Mouse (Mus musculus): ENCODE results near the gene Olfr420. TPM values are rescaled to one million over a fixed set of nuclear protein-coding genes. Genes with fewer than 3 reads are reported as not detected.

Gene Olfr420
- 0.12 and 0.27 TPM in 2 replicates for polyA plus RNA-seq (2014; fragmentation: Nextera tagmentation; extraction: Ambion mirVana)

DNA sequence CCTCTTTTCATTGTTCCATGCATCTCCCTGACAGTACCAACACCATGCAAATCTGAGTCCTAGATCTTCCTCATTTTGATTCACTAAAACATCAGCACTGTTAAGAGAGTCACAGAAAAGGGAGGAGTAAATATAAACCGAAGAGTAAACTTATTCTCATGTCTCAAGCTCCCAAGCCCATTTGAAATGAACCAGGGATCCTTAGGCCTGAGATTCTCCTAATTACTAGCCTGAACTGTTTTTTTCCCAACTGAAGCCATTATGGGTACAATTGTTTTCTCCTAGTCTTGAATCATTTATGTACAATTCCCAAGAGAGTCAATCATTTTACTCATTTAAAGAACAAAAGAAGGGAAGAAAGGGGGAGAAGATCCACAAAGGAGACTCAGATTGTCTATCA, at the start of gene Olfr420:
Gene Olfr420 (plus strand): TSS at position 301 of the 400 bp plus-strand sequence.
- DNase-seq (ENCODE audit: low spot score) = no peak

DNA sequence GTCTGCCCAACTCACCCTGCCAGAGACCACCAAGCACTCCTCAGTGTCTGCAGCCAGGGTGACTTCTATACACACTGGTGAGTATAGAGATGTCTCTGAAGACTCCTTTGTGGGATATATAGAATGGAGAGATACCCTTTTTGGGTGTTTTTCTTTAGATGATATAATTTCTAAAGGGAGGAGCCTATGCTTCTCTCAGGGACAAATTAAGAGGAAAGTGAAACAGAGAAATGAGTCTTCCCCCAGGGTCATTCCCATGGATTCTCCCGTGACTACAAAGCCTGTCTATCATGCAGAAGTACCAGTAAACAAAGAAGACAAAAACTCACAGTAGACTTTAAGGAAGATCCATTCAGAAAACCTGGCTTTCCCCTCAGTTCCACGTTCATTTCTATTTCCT, 34.4 kb upstream of the Olfr420 start, which contains the start of gene Olfr231:
Gene Olfr231 (minus strand): TSS at position 101 of the 400 bp plus-strand sequence.
- ATAC-seq (replicated peaks; ENCODE audit: low FRiP score) (no peak), DNase-seq (ENCODE audit: low spot score) (no peak)
- Histone ChIP-seq H3K4me1 (replicated peaks; ENCODE audit: control insufficient read depth, insufficient read depth, low read length) (no peaks in the 10 kb centered on the region), H3K9me3 (ENCODE audit: control insufficient read depth, low read length) (no peaks in the 10 kb centered on the region), H3K27ac (ENCODE audit: low read depth, low read length) (no peak within 1 kb of the TSS), H3K27me3 (replicated peaks; ENCODE audit: control insufficient read depth, insufficient read depth, low read length) (no peaks in the 10 kb centered on the region), H3K4me2 (no peak within 1 kb of the TSS), H3K36me3 (ENCODE audit: control insufficient read depth, insufficient read depth, low read length) (no peaks in the 10 kb centered on the region), H3K4me3 (ENCODE audit: low read depth, low read length) (no peak within 1 kb of the TSS), H3K9ac (ENCODE audit: low read depth, low read length) (no peak within 1 kb of the TSS)
- WGBS = 53% methylated on average over 2 of the region's 2 CpGs

More for the DNA sequence above, at the start of gene Olfr420:
- H3K9ac ChIP-seq (ENCODE audit: low read depth, low read length) = no peak within 1 kb of the TSS
- H3K9me3 ChIP-seq (ENCODE audit: control insufficient read depth, low read length) = no peaks in the 10 kb centered on the region
- no peak for ATAC-seq (replicated peaks; ENCODE audit: low FRiP score)
- 85% methylated on average over 1 of the region's 1 CpGs for WGBS
- no peaks in the 10 kb centered on the region for H3K27me3 ChIP-seq (replicated peaks; ENCODE audit: control insufficient read depth, insufficient read depth, low read length)
- H3K27ac ChIP-seq (ENCODE audit: low read depth, low read length) = no peak within 1 kb of the TSS
- H3K4me3 ChIP-seq (ENCODE audit: low read depth, low read length) = no peak within 1 kb of the TSS
- H3K36me3 ChIP-seq (ENCODE audit: control insufficient read depth, insufficient read depth, low read length) = no peaks in the 10 kb centered on the region
- H3K4me2 ChIP-seq = no peak within 1 kb of the TSS
- H3K4me1 ChIP-seq (replicated peaks; ENCODE audit: control insufficient read depth, insufficient read depth, low read length) = no peaks in the 10 kb centered on the region

GRCm38 (mm10) chr1:174131217-174131616, 24.2 kb upstream of the Olfr420 start, which contains the start of gene Olfr424:
Gene Olfr424, plus strand, starts transcription at chr1:174131517.
- Histone ChIP-seq H3K4me2 (no peak within 1 kb of the TSS), H3K27ac (ENCODE audit: low read depth, low read length) (no peak within 1 kb of the TSS), H3K27me3 (replicated peaks; ENCODE audit: control insufficient read depth, insufficient read depth, low read length) (no peaks in the 10 kb centered on the region), H3K4me1 (replicated peaks; ENCODE audit: control insufficient read depth, insufficient read depth, low read length) (no peaks in the 10 kb centered on the region), H3K4me3 (ENCODE audit: low read depth, low read length) (no peak within 1 kb of the TSS), H3K9me3 (ENCODE audit: control insufficient read depth, low read length) (no peaks in the 10 kb centered on the region), H3K36me3 (ENCODE audit: control insufficient read depth, insufficient read depth, low read length) (no peaks in the 10 kb centered on the region), H3K9ac (ENCODE audit: low read depth, low read length) (no peak within 1 kb of the TSS)
- ATAC-seq (replicated peaks; ENCODE audit: low FRiP score) (no peak), DNase-seq (ENCODE audit: low spot score) (no peak)
- WGBS = 73% methylated on average over 3 of the region's 3 CpGs

DNA sequence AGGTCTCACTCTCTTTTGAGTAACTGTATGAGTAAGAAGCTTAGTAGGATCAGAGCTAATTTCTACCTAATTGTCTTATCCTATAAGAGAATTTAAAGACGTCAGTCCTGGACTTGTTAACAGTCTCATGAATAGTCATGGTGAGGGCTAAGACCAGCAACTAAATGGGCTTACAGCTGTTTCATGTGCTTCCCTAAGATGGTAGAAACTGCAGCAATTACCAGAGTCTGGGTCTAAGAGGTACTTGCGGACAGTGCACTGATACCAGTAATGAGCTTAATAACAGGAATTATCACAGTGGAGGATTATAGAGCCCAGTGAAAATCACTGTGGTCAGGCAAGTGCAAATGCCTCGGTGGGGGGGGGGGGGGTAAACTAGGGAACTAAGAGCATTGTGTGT, 23.4 kb upstream of the Olfr420 start:
- Histone ChIP-seq H3K4me2 (no peak overlapping the region), H3K9ac (ENCODE audit: low read depth, low read length) (no peak overlapping the region), H3K27me3 (replicated peaks; ENCODE audit: control insufficient read depth, insufficient read depth, low read length) (no peaks in the 10 kb centered on the region), H3K27ac (ENCODE audit: low read depth, low read length) (no peak overlapping the region), H3K4me3 (ENCODE audit: low read depth, low read length) (no peak overlapping the region), H3K4me1 (replicated peaks; ENCODE audit: control insufficient read depth, insufficient read depth, low read length) (no peaks in the 10 kb centered on the region), H3K9me3 (ENCODE audit: control insufficient read depth, low read length) (no peaks in the 10 kb centered on the region), H3K36me3 (ENCODE audit: control insufficient read depth, insufficient read depth, low read length) (no peaks in the 10 kb centered on the region)
- ATAC-seq (replicated peaks; ENCODE audit: low FRiP score) (no peak), DNase-seq (ENCODE audit: low spot score) (no peak)
- WGBS = 64% methylated on average over 3 of the region's 3 CpGs

GRCm38 (mm10) chr1:174141384-174141783, 14.0 kb upstream of the Olfr420 start:
- Histone ChIP-seq H3K9me3 (ENCODE audit: control insufficient read depth, low read length) (no peaks in the 10 kb centered on the region), H3K4me3 (ENCODE audit: low read depth, low read length) (no peak overlapping the region), H3K27me3 (replicated peaks; ENCODE audit: control insufficient read depth, insufficient read depth, low read length) (no peaks in the 10 kb centered on the region), H3K27ac (ENCODE audit: low read depth, low read length) (no peak overlapping the region), H3K36me3 (ENCODE audit: control insufficient read depth, insufficient read depth, low read length) (no peaks in the 10 kb centered on the region), H3K4me2 (no peak overlapping the region), H3K4me1 (replicated peaks; ENCODE audit: control insufficient read depth, insufficient read depth, low read length) (no peaks in the 10 kb centered on the region), H3K9ac (ENCODE audit: low read depth, low read length) (no peak overlapping the region)
- 59% methylated on average over 2 of the region's 2 CpGs for WGBS
- no peak for DNase-seq (ENCODE audit: low spot score)
- ATAC-seq (replicated peaks; ENCODE audit: low FRiP score) = no peak

GRCm38 (mm10) chr1:174146696-174147095, 8.7 kb upstream of the Olfr420 start:
- ATAC-seq (replicated peaks; ENCODE audit: low FRiP score) (no peak), DNase-seq (ENCODE audit: low spot score) (no peak)
- WGBS = 90% methylated on average over 1 of the region's 1 CpGs
- Histone ChIP-seq H3K4me2 (no peak overlapping the region), H3K27ac (ENCODE audit: low read depth, low read length) (no peak overlapping the region), H3K9ac (ENCODE audit: low read depth, low read length) (no peak overlapping the region), H3K36me3 (ENCODE audit: control insufficient read depth, insufficient read depth, low read length) (no peaks in the 10 kb centered on the region), H3K27me3 (replicated peaks; ENCODE audit: control insufficient read depth, insufficient read depth, low read length) (no peaks in the 10 kb centered on the region), H3K4me1 (replicated peaks; ENCODE audit: control insufficient read depth, insufficient read depth, low read length) (no peaks in the 10 kb centered on the region), H3K4me3 (ENCODE audit: low read depth, low read length) (no peak overlapping the region), H3K9me3 (ENCODE audit: control insufficient read depth, low read length) (no peaks in the 10 kb centered on the region)

GRCm38 (mm10) chr1:174149289-174149688, 6.1 kb upstream of the Olfr420 start:
- 76% methylated on average over 2 of the region's 2 CpGs for WGBS

GRCm38 (mm10) chr1:174157622-174158021, 2.2 kb downstream of the Olfr420 start:
- Histone ChIP-seq H3K4me2 (no peak overlapping the region), H3K4me1 (replicated peaks; ENCODE audit: control insufficient read depth, insufficient read depth, low read length) (no peaks in the 10 kb centered on the region), H3K9me3 (ENCODE audit: control insufficient read depth, low read length) (no peaks in the 10 kb centered on the region), H3K27me3 (replicated peaks; ENCODE audit: control insufficient read depth, insufficient read depth, low read length) (no peaks in the 10 kb centered on the region), H3K27ac (ENCODE audit: low read depth, low read length) (no peak overlapping the region), H3K9ac (ENCODE audit: low read depth, low read length) (no peak overlapping the region), H3K36me3 (ENCODE audit: control insufficient read depth, insufficient read depth, low read length) (no peaks in the 10 kb centered on the region), H3K4me3 (ENCODE audit: low read depth, low read length) (no peak overlapping the region)
- ATAC-seq (replicated peaks; ENCODE audit: low FRiP score) (no peak), DNase-seq (ENCODE audit: low spot score) (no peak)
- 64% methylated on average over 3 of the region's 3 CpGs for WGBS

More at GRCm38 (mm10) chr1:174149289-174149688, 6.1 kb upstream of the Olfr420 start:
- no peaks in the 10 kb centered on the region for H3K27me3 ChIP-seq (replicated peaks; ENCODE audit: control insufficient read depth, insufficient read depth, low read length)
- H3K9me3 ChIP-seq (ENCODE audit: control insufficient read depth, low read length) = no peaks in the 10 kb centered on the region
- ATAC-seq (replicated peaks; ENCODE audit: low FRiP score) (no peak), DNase-seq (ENCODE audit: low spot score) (no peak)
- no peak overlapping the region for H3K4me3 ChIP-seq (ENCODE audit: low read depth, low read length)
- no peak overlapping the region for H3K27ac ChIP-seq (ENCODE audit: low read depth, low read length)
- H3K4me1 ChIP-seq (replicated peaks; ENCODE audit: control insufficient read depth, insufficient read depth, low read length) = no peaks in the 10 kb centered on the region
- H3K9ac ChIP-seq (ENCODE audit: low read depth, low read length) = no peak overlapping the region
- H3K4me2 ChIP-seq = no peak overlapping the region
- H3K36me3 ChIP-seq (ENCODE audit: control insufficient read depth, insufficient read depth, low read length) = no peaks in the 10 kb centered on the region

DNA sequence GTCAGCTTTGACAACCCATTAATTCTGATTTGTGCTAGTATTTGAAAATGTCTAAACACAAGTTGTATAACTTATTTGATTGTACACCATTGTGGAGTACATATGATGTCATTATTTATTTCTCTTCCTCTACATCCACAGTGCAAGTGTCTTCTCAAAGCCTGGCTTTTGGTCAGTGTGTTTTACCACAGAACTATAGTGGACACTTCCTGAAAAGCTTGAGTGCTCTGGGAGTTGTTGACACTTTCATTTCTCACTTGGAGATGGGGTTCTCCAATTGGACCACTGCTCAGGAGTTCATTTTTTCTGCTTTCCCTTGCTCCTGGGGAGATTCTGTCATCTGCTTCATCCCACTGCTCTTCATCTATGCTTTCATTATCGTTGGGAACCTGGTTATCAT, 3.1 kb downstream of the Olfr420 start:
- 73% methylated on average over 1 of the region's 1 CpGs for WGBS
- Histone ChIP-seq H3K27ac (ENCODE audit: low read depth, low read length) (no peak overlapping the region), H3K4me2 (no peak overlapping the region), H3K36me3 (ENCODE audit: control insufficient read depth, insufficient read depth, low read length) (no peaks in the 10 kb centered on the region), H3K9me3 (ENCODE audit: control insufficient read depth, low read length) (no peaks in the 10 kb centered on the region), H3K27me3 (replicated peaks; ENCODE audit: control insufficient read depth, insufficient read depth, low read length) (no peaks in the 10 kb centered on the region), H3K9ac (ENCODE audit: low read depth, low read length) (no peak overlapping the region), H3K4me3 (ENCODE audit: low read depth, low read length) (no peak overlapping the region), H3K4me1 (replicated peaks; ENCODE audit: control insufficient read depth, insufficient read depth, low read length) (no peaks in the 10 kb centered on the region)
- ATAC-seq (replicated peaks; ENCODE audit: low FRiP score) (no peak), DNase-seq (ENCODE audit: low spot score) (no peak)
